Mouse (Mus musculus): ENCODE results near the gene Grm1.

Gene Grm1

GRCm38 (mm10) chr10:10964490-10965150 is 117.5 kb downstream of the Grm1 start:
- DNase-seq (ENCODE audit: low spot score) = no peak

DNA sequence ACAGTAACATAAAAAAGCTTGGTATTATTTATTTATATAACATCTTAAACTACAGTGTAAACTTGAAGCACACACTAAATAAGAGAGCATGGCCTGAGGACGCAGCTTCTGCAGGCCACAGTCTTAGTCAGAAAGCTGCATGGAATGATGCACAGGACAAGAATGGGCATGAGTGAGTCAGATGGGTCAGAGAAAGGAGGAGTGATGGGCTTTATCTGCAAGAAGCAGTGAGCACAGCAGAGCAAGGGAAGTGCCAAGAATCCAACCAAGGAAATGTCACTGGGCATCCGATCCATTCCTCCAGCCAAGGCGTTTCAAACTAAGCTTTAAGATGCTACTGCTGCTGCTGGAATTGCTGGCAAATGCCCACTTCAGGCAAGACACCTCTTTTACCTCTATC is 131.6 kb downstream of the Grm1 start:
- no peak for DNase-seq (ENCODE audit: low spot score)

DNA sequence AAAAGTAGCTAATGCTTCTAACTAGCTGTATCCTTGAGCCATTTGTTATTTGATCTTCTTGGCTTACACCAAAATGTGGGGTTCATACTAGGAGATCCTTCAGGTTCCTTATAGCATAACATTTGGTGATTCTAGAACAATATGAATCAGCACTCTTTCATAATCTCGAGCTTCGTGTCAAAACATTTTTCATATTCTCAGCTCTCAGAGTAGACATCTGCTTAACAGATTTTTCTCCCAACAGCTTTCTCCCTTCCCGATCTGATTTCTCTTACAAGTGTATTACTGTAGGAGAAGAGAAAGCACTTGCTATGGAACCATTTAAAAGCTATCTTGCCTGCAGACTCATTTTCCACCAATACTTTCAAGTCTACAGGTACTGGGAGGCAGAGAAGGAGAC is 133.0 kb downstream of the Grm1 start:
- DNase-seq (ENCODE audit: low spot score) = no peak

- DNase-seq (ENCODE audit: low spot score) = no peak
These were observed 134.6 kb downstream of the Grm1 start for GRCm38 (mm10) chr10:10947531-10947930.

- DNase-seq (ENCODE audit: low spot score) = no peak
These were observed 138.2 kb downstream of the Grm1 start for GRCm38 (mm10) chr10:10944003-10944402.

DNA sequence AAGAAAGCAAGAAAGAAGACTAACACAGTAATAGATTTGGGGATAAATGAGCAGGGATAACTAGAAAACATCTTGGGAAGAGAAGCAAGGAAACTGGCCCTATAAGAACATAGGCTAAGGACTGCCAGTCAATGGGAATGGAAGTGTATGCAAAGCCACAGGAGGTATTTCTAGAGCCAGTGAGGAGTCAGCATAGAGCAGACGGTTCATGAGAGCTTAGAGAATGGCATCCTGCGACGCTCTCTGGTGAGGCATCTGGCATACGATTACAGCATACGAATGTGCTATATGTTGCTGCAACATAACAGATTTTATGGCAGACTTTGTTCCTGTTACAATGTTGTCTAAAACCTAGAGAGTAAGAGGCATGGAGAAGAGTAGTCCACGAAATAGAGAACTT is 139.9 kb downstream of the Grm1 start:
- no peak for DNase-seq (ENCODE audit: low spot score)

DNA sequence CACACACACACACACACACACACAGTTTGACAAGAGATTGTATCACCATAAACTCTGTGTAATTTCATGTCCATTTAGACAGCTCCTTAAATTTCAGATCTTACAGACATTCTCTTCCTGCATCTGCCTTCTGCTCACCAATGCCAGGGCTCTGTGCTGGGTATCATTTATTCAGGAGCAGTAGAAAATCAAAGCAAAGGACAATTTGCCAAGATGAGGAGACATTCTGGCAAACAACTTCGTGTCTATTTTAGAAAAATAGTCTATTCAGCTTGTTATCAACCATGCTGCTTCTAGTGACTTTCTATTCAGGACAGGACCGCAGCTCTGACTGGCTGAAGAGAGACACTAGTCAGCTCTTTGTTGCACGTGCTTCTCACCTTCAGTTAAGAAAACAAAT is 146.3 kb downstream of the Grm1 start:
- DNase-seq (ENCODE audit: low spot score) = no peak

- DNase-seq (ENCODE audit: low spot score) = no peak
These were observed 152.5 kb downstream of the Grm1 start for GRCm38 (mm10) chr10:10929672-10930071.

DNA sequence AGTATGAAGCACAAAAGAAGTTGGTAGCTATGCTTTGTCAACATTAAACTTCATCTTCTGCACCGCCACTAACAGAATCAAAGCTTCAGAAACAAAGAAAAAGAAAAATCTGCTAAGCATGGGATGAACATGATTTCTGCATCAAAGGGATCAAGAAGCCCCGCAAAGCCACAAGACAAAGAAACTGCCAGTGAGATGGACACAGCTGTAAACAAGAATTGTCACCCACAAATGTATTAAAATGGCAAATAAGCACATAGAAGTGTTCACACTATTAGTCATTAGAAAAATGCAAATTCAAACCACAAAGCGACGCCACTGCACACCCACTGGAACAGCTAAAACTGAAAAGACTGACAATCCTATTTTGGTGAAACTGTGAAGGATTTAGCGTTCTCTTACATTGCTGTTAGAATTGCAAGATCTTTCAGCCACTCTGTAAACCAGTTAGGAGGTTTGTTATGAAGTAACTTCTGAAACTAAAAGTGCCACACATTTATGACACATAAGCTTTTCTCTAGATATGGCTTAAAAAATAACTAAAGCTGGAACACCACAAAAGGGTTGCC is 153.3 kb downstream of the Grm1 start:
- DNase-seq (ENCODE audit: low spot score) = no peak

- no peak for DNase-seq (ENCODE audit: low spot score)
These were observed 164.2 kb downstream of the Grm1 start for GRCm38 (mm10) chr10:10917857-10918399.

- no peak for DNase-seq (ENCODE audit: low spot score)
These were observed 168.5 kb downstream of the Grm1 start for GRCm38 (mm10) chr10:10913621-10914020.

- DNase-seq (ENCODE audit: low spot score) = no peak
These were observed 191.9 kb downstream of the Grm1 start for GRCm38 (mm10) chr10:10890221-10890620.

- no peak for DNase-seq (ENCODE audit: low spot score)
These were observed 193.6 kb downstream of the Grm1 start for GRCm38 (mm10) chr10:10888521-10888920.

DNA sequence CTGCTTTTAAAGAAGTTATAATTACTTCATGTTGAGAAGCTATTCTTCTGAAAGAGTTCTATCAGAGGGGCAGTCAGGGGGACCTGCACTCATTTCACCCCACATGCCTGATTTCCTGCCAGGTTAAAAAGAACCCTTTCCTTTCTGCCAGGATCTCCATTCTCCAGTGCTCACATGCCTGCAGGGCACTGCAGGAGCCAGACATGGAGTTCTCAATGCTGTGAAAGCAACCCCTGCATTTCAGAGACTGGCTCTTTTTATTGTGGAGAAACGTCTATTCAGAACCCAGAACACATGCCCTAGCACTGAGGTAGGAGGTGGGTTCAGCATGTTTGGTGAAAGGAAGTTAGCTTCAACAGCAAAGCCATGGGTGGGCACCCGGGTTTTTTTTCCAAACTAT is 197.2 kb downstream of the Grm1 start:
- DNase-seq (ENCODE audit: low spot score) = no peak

DNA sequence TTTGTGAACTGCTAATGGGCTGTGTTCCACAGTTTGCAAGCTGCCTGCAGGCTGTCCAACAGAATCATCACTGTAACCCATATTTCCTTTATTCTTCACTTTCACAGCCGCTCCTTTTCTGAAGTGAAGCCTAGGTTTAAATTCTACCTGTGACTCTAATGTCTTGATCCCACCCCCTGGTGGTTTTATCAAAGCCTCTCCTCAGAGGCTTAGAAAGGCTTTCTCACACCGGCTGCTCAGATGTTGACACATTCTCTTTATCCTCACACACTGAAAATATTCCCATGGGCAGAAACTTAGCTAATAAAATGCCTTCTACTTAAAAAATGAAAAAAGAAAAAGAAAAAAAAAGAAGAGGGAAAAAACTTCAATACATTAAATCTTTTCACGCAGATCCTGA is 210.0 kb downstream of the Grm1 start:
- DNase-seq (ENCODE audit: low spot score) = no peak

DNA sequence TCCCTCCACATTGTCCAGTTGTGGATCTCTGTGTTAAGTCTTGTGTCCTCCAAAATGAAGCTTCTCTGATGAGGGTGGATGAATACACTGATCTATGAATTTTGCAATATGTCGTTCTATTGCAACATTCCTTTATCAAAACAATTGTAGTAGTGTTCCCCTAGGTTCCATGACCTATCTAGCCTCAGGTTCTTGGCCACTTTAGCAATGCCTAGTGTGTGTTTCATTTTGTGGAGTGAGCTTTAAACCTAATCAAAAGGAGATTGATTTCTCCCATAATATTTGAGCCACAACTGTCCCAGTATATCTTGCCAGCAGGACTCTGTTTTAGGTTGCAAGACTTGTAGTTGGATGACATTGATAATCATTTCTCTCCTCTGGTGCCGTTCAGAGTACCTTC is 211.9 kb downstream of the Grm1 start:
- no peak for DNase-seq (ENCODE audit: low spot score)

DNA sequence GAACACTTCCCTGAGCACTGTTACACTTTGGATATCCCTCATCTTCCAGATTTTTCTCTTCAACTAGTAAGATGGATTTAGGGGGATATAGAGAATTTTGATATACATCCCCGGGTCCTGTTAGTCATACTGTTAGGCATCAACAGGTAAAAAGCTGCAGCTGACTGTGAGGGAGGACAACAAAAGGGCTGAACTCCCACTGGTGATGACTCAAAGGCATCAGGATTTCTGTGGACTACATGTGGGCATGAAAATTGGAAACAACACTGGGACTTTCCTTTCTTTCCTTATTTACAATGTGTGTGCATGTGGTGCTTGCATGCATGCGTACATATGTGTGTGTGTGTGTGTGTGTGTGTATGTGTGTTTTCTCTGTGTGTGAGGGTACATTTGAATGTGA is 215.9 kb downstream of the Grm1 start:
- DNase-seq (ENCODE audit: low spot score) = no peak

DNA sequence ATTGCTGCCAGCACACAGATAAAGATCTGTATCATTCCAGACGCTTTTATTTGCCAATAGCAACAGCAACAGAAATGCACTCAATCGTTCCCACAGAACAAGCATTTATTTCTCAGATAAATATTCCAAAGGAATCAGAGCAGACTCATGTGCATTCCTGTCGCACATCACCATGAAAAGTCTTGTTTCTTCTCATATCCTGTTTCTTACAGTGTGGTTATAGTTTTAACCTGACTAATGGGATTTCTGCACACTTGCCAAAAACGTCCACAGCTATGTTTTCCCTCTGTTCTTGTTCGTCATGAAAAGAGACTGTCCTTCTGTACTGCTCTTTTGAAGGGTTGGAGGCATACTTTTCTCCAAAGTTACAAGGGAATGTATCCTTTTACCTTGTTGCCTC is 217.4 kb downstream of the Grm1 start:
- DNase-seq (ENCODE audit: low spot score) = no peak

- DNase-seq (ENCODE audit: low spot score) = no peak
These were observed 234.5 kb downstream of the Grm1 start for GRCm38 (mm10) chr10:10847376-10848286.

DNA sequence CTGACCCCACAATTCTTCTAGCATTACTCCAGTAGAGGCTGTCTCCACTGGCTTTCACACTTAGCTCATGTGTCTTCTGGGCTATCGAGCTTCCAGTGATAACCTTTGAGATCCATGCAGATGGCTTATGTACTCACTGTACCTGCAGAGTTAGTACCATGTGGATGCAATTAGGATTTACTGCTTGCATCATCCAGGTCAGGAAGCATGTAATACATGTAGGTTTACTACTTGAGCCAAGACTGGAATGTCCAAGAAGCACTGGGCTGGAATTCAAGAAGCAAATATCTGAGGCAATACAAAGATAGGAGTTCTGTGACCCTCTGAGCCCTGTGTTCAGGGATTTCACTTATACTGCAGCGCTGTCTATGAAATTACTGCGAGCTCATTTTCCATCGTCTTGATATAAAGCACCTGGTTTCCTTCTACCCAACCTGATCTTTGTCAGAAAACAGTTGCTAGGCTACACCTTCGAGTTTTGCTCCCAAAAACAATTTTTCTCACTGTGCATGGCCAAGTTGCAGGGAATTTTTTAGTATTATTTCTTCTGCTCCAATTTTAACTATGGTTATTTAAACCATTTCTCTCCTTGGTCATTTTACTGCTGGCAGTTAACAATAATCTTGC is 237.0 kb downstream of the Grm1 start:
- no peak for DNase-seq (ENCODE audit: low spot score)

- DNase-seq (ENCODE audit: low spot score) = no peak
These were observed 246.8 kb downstream of the Grm1 start for GRCm38 (mm10) chr10:10835406-10835805.

DNA sequence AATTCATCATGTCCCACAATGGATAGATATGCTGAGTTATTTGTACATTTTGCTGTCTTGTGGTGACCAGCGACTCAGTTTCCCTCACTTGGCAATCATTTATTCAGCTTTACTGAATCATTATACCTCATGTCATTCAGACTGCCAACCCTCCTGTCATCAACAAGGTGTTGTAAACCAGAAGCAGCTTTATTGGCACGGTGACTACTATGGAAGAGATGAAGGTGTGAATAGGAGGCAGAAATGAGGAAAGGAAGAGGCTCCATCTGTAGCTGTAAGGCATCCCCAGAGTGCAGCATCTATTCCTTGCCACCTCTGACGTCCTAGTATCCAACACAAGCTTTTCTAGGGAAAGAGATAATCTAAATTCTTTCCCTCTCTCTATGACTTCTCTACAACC is 247.3 kb downstream of the Grm1 start:
- DNase-seq (ENCODE audit: low spot score) = no peak
